Mouse (Mus musculus) stomach, embryonic 16.5 days (tissue): ENCODE measurements around the gene Elovl5. TPM values are rescaled to one million over a fixed set of nuclear protein-coding genes. Genes with fewer than 3 reads are reported as not detected.

Source experiments
- ATAC-seq: fragments of 200-750 bp; cut with Nextera tagmentation; 2 replicates; pipeline ENCODE4 v1.8.0; 2017; ENCODE audit warnings: moderate number of reproducible peaks, moderate TSS enrichment; ENCODE audit not compliant: insufficient read depth, low FRiP score
- H3K27ac ChIP-seq: fragments of 300-500 bp; sonication (generic); 2 replicates; pipeline ENCODE4 v1.5.1; 2014; ENCODE audit warnings: low read length
- H3K27me3 ChIP-seq: fragments of 300-500 bp; sonication (generic); 2 replicates; pipeline ENCODE4 v1.6.1; 2014; ENCODE audit warnings: low read length, control low read depth, mixed read lengths; ENCODE audit not compliant: control insufficient read depth, insufficient read depth
- H3K36me3 ChIP-seq: fragments of 300-500 bp; sonication (generic); 2 replicates; pipeline ENCODE4 v1.6.1; 2014; ENCODE audit warnings: low read length; ENCODE audit not compliant: control insufficient read depth, insufficient read depth
- H3K4me1 ChIP-seq: fragments of 300-500 bp; sonication (generic); 2 replicates; pipeline ENCODE4 v1.6.1; 2014; ENCODE audit warnings: low read length, control low read depth, mixed read lengths; ENCODE audit not compliant: control insufficient read depth, insufficient read depth
- H3K4me2 ChIP-seq: fragments of 300-500 bp; sonication (generic); 2 replicates; pipeline ENCODE4 v1.6.1; 2014; ENCODE audit warnings: low read depth, low read length, mixed read lengths
- H3K4me3 ChIP-seq: fragments of 300-500 bp; sonication (generic); replicated peaks from 2 replicates; pipeline ENCODE4 v1.5.1; 2014; ENCODE audit warnings: mild to moderate bottlenecking, low read length
- H3K9ac ChIP-seq: fragments of 300-500 bp; sonication (generic); 2 replicates; pipeline ENCODE4 v1.6.1; 2014; ENCODE audit warnings: low read length
- H3K9me3 ChIP-seq: fragments of 300-500 bp; sonication (generic); replicated peaks from 2 replicates; pipeline ENCODE4 v1.6.1; 2016; ENCODE audit warnings: low read length, control low read depth; ENCODE audit not compliant: control insufficient read depth
- WGBS: fragments of 180-500 bp; shearing (Covaris S2); extraction: QIAGEN DNeasy Blood & Tissue Kit; methylation state at CpG from one replicate; pipeline ENCODE4 v1.1.7; 2014; 5-methylcytosine and 5-hydroxymethylcytosine counted together
- polyA plus RNA-seq: library from polyadenylated mRNA; unstranded; fragments of >200 nt; fragmentation: Nextera tagmentation; extraction: Ambion mirVana; gene quantifications from 2 replicates; pipeline ENCODE4 v1.2.1, GENCODE M21; 2015

Elovl5 gene
- polyA plus RNA-seq, 1 experiment from 2014 or later: 67.6 TPM

DNA sequence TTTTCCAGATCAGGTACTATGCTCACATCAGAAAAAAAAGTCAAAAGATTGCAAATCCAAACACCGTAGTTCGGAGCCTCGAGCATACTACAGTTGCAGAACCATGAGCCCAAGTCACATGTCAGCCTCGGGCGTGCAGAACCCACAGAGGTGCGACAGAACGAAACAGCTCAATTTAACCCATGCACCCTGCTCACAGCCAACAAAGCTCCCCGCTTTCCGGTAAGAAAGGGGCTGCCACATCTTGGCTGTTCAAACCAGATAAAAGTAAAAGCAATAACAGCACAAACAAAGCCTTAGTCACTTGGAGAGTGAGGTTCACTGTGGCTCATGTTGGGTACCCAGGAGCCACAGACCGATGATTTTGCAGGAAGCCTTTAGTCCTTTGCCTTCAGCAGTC, 93.5 kb downstream of the Elovl5 start:
- no peak overlapping the region for H3K4me2 ChIP-seq
- no peaks in the 10 kb centered on the region for H3K27me3 ChIP-seq
- WGBS: 83% methylated on average over 10 of the region's 10 CpGs
- H3K36me3 ChIP-seq: no peaks in the 10 kb centered on the region
- H3K27ac ChIP-seq: no peak overlapping the region
- H3K9me3 ChIP-seq: no peaks in the 10 kb centered on the region
- no peak overlapping the region for H3K9ac ChIP-seq
- no peak overlapping the region for H3K4me3 ChIP-seq
- H3K4me1 ChIP-seq: 0 out of 2 replicates have a peak, but pooled peaks cover 3% of the 10 kb centered on the region
- no peak for ATAC-seq

DNA sequence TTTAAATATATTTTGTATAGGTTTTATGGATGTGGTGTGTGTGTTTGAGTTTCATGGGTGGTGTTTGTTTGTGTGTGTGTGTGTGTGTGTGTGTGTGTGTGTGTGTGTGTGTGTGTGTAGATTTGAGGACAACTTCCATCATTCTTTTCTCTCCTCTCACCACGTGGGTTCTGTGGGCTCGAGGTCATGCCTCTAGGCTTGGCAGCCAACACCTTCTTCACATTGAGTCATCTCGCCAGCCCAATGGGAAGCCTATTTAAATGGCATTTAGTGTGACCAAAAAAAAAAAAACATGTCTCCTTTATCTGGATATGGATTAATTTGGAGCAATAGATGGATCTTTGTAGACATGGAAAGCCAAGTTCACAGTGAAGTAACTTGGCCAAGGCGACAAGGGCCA, 94.9 kb downstream of the Elovl5 start:
- Histone ChIP-seq H3K36me3 (no peaks in the 10 kb centered on the region), H3K4me2 (no peak overlapping the region), H3K9me3 (no peaks in the 10 kb centered on the region), H3K27ac (no peak overlapping the region), H3K27me3 (no peaks in the 10 kb centered on the region), H3K4me1 (no peaks in the 10 kb centered on the region), H3K4me3 (no peak overlapping the region), H3K9ac (no peak overlapping the region)
- WGBS: 82% methylated on average over 4 of the region's 4 CpGs
- no peak for ATAC-seq

DNA sequence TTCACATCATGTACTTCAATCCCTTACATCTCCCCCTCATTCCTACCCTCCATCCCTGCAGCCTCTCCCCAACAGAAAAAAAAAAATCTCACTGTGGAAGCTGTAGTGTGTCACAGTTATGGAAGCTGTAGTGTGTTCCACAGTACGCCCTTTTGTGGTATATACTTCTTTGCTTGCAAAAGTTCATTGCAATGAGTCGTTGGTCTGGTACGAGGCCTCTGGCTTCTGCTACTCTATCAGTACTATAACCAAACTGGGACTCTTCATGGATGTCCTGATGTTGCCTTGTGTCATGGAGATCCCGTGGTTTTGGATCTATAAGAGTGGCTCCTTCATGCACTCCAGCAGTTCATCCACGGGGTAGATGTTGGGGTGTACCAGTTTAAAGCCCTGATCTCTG, 95.5 kb downstream of the Elovl5 start:
- Histone ChIP-seq H3K36me3 (no peaks in the 10 kb centered on the region), H3K9ac (no peak overlapping the region), H3K4me2 (no peak overlapping the region), H3K27ac (no peak overlapping the region), H3K4me3 (no peak overlapping the region), H3K9me3 (no peaks in the 10 kb centered on the region), H3K4me1 (no peaks in the 10 kb centered on the region), H3K27me3 (no peaks in the 10 kb centered on the region)
- no peak for ATAC-seq
- WGBS: 87% methylated on average over 5 of the region's 5 CpGs

- Histone ChIP-seq H3K27me3 (no peaks in the 10 kb centered on the region), H3K27ac (no peak overlapping the region), H3K36me3 (no peaks in the 10 kb centered on the region), H3K4me2 (no peak overlapping the region), H3K9me3 (no peaks in the 10 kb centered on the region), H3K4me3 (no peak overlapping the region), H3K4me1 (no peaks in the 10 kb centered on the region), H3K9ac (no peak overlapping the region)
- 26% methylated on average over 1 of the region's 1 CpGs for WGBS
- ATAC-seq: no peak
Measured at GRCm38 (mm10) chr9:78013813-78014212, 96.6 kb downstream of the Elovl5 start.

- no peak for ATAC-seq
- Histone ChIP-seq H3K27me3 (no peaks in the 10 kb centered on the region), H3K4me3 (no peak overlapping the region), H3K9ac (no peak overlapping the region), H3K9me3 (no peaks in the 10 kb centered on the region), H3K27ac (no peak overlapping the region), H3K4me2 (no peak overlapping the region), H3K4me1 (no peaks in the 10 kb centered on the region), H3K36me3 (no peaks in the 10 kb centered on the region)
- WGBS: 78% methylated on average over 7 of the region's 7 CpGs
Measured at GRCm38 (mm10) chr9:78015816-78016215, 98.7 kb downstream of the Elovl5 start.

DNA sequence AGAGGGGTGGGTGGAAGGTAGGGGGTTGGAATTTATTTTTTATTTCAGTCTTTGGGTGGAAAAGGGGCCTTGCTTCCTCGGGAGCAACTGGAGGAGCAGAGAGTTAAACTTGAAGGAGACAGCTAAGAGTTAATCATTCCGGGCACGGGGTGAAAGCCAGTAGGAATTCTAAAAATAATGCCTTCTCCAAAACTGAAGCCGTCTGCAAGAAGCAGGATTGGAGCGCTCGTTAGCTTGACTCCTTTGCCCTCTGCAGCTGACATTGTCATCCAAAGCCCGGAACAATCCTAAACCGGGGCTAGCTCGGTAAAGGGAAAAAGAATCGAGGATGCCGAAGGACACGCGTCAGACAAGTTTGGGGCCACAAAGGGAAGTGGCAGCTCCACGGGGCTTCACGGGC, 99.1 kb downstream of the Elovl5 start:
- no peaks in the 10 kb centered on the region for H3K27me3 ChIP-seq
- H3K4me2 ChIP-seq: no peak overlapping the region

DNA sequence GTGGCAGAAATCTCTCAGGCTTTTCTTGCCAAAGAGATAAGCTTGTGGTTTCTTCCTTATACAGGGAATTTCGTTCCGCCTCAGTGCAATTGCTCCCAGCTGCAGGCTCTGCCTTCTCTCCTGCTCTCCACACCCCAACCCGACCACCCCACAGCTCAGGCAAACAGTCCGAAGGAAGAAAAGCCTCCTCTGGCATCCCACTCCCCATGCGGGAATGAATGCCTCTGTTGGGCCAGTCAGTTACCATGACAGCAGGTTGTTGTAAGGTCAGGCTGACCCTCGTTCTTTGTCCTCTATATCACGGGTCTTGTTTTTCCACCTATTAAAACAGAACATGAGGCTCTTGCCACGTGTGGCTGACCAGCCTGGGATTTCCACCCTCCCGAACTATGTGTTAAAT, 104.1 kb downstream of the Elovl5 start:
- no peaks in the 10 kb centered on the region for H3K9me3 ChIP-seq
- ATAC-seq: no peak
- no peaks in the 10 kb centered on the region for H3K27me3 ChIP-seq
- WGBS: 38% methylated on average over 9 of the region's 9 CpGs
- no peak overlapping the region for H3K9ac ChIP-seq
- H3K36me3 ChIP-seq: no peaks in the 10 kb centered on the region
- peak overlapping the region; percentile 75; the same call in 1 of the 2 replicates for H3K27ac ChIP-seq
- no peak overlapping the region for H3K4me3 ChIP-seq
- no peak overlapping the region for H3K4me2 ChIP-seq
- H3K4me1 ChIP-seq: peaks cover 10% of the 10 kb centered on the region

More for the DNA sequence above, 99.1 kb downstream of the Elovl5 start:
- Histone ChIP-seq H3K4me3 (no peak overlapping the region), H3K36me3 (no peaks in the 10 kb centered on the region), H3K9ac (peak overlapping the region; percentile 13; the same call in 1 of the 2 replicates), H3K4me1 (peaks cover under 1% of the 10 kb centered on the region; the same call in 1 of the 2 replicates), H3K9me3 (no peaks in the 10 kb centered on the region), H3K27ac (no peak overlapping the region)
- ATAC-seq: no peak
- 50% methylated on average over 15 of the region's 15 CpGs for WGBS

DNA sequence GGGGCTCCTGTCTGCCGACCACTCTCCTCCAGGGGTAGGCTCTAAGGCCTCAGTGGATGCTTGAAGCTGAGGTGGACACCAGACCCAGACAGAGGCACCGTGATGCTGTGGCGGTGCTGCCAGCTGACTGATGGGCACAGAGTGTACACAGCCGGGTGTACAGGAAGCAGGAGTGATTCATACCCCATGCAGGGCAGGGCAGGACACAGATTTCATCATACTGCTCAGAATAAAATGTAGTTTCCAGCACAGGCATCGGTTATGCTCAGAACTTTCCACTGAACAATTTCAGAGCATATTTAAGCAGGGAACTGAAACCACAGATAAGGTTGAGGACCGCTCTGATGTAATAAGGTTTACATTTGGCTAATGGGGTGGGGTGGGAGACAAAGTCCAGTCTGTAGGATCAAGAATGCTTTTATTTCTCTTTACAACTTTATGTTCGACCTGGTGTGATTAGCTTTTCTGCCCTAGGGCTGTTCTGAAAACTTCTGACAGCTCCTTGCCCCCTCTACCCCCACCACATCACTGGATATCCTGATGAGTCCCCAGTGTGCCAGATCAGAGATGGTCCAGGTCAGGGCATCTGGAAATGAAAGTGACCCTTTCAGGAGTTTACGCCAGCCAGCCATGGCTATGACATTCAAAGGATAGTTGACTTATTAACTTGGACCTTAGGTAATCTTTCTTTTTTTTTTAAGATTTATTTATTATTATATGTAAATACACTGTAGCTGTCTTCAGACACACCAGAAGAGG, 105.2 kb downstream of the Elovl5 start:
- Histone ChIP-seq H3K4me2 (peak overlapping the region; percentile 13; the same call in 1 of the 2 replicates), H3K9me3 (no peaks in the 10 kb centered on the region), H3K9ac (no peak overlapping the region), H3K4me1 (peaks cover 10% of the 10 kb centered on the region), H3K36me3 (no peaks in the 10 kb centered on the region), H3K4me3 (no peak overlapping the region), H3K27me3 (no peaks in the 10 kb centered on the region), H3K27ac (peak overlapping the region; percentile 75)
- WGBS: 45% methylated on average over 8 of the region's 8 CpGs
- peak; percentile 93 for ATAC-seq

DNA sequence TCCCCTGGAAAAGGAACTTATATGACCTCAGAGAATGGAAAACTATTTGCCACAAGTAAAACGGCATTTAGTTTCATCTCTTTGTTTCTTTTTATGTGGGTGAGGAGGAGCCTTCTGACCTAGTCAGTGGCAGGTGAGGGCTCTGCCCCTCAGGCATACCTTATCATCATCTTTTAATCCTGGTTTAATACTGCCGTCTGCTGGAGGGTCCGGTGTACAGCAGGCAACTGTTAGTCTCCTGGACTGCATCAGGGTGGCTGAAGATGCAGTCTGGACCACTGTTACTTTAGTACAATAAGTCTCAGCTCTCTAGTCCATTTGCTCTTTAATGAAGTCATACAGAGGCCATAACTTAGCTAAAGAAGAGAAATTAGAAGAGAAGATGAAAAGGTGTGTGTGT, 107.7 kb downstream of the Elovl5 start:
- Histone ChIP-seq H3K9ac (no peak overlapping the region), H3K27ac (no peak overlapping the region), H3K36me3 (no peaks in the 10 kb centered on the region), H3K4me1 (peaks cover 10% of the 10 kb centered on the region), H3K4me2 (no peak overlapping the region), H3K9me3 (no peaks in the 10 kb centered on the region), H3K27me3 (no peaks in the 10 kb centered on the region), H3K4me3 (no peak overlapping the region)
- 15% methylated on average over 3 of the region's 3 CpGs for WGBS
- no peak; the same call in 1 of the 2 replicates for ATAC-seq
